Mouse (Mus musculus) Muller cell, postnatal 12 days (primary cell): ENCODE measurements around the gene Olfr644.

Experiments
- DNase-seq: peaks from one replicate; pipeline ENCODE4 v3.0.0-alpha.2; 2015; ENCODE audit errors: inconsistent ontology term

The Olfr644 gene

DNA sequence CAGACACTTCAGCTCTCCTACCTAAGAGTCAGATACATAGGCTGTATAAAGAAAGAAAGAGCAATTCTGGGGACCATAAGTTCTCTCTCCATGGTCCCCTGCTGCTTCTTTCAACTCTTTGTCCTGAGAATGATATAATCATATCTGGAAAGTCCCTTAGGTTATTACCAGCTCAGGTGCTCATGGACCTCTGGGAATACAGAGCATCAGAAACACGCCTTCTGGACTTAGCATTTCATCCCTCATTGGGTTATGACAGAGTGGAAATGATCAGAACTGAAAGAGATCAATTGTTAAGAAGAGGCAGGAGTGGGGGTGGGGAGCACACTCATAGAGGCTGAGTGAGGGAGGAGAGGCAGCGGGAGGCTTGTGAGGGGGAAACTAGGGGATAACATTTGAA, at the start of gene Olfr644:
Gene Olfr644 (minus strand): TSS at position 101 of the 400 bp plus-strand sequence.
- no peak for DNase-seq

- no peak for DNase-seq
These were observed 33.0 kb upstream of the Olfr644 start, which contains the start of gene Olfr646 for GRCm38 (mm10) chr7:104104757-104104972. TSS of gene Olfr646 (plus strand) at chr7:104104873.

DNA sequence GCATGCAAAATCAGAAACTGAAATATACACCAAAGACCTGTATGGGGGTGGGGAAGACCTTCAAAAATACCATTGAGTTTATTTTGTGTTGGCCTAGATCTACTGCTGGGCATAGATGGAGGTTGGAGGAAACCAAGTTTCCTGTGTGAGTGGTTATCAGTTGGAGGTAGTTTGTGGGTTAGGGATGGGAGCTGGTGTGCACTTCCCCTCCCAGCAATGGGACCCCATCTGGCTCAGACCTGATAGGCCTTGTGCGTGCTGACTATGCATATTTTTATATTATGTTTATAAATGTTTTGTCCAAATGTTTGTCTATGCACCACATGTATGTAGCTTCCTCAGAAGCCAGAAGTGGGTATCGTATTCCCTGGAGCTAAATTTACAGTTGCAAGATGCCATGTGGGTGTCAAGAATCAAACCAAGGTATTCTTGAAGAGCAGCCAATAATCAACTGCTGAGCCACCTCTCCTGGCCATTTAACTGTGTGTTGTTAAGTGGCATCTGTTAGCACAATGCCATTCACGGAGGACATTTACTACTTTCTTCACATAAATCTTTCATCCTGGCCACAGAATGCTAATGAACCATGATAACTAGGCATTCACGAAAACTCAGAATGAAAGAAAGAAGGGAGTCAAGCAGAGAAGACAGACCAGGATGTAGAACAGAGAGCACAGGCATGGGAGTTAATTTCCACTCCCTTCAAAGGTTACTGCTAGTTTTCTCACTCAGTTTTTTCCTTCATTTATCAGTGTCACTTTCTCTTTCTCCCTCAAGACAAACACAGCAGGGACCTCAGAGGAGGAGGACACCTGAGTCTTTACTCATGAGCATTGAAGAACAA, 32.5 kb upstream of the Olfr644 start:
- DNase-seq = no peak

DNA sequence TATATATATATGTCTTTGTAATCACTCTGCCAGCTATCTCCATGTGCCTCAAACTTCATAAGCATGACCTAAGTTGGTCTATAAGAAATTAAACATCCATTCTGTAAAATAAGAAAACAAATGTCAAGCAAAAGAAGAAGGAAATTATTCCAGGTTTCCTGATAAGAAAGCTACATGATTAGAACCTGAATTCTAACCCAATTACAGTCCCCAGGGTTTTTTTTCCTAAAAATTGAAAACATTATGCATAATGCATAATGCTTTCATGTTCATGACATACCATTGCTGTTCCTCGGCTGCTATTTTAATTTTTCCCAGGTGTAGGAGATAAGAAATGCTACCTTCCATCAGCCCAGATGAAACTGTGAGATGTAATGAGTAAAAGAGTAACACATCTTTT, 13.7 kb upstream of the Olfr644 start, which contains the start of gene Olfr645:
Gene Olfr645 (minus strand): TSS at position 101 of the 400 bp plus-strand sequence.
- DNase-seq = no peak

GRCm38 (mm10) chr7:104061345-104061744, 10.3 kb downstream of the Olfr644 start, which contains the start of gene 4930516K23Rik:
TSS of gene 4930516K23Rik (minus strand) at chr7:104061445.
- no peak for DNase-seq

- no peak for DNase-seq
These were observed 12.5 kb downstream of the Olfr644 start for GRCm38 (mm10) chr7:104059215-104059614.

- no peak for DNase-seq
These were observed 19.1 kb downstream of the Olfr644 start, which contains the start of gene Olfr642 for GRCm38 (mm10) chr7:104052566-104052965. TSS of gene Olfr642 (minus strand) at chr7:104052666.

GRCm38 (mm10) chr7:104050745-104051144, 20.9 kb downstream of the Olfr644 start:
- DNase-seq = no peak

GRCm38 (mm10) chr7:104035145-104035544, 36.5 kb downstream of the Olfr644 start, which contains the start of gene Olfr641:
TSS of gene Olfr641 (plus strand) at chr7:104035445.
- DNase-seq = no peak

- DNase-seq = no peak
These were observed 44.7 kb downstream of the Olfr644 start for GRCm38 (mm10) chr7:104026978-104027377.

DNA sequence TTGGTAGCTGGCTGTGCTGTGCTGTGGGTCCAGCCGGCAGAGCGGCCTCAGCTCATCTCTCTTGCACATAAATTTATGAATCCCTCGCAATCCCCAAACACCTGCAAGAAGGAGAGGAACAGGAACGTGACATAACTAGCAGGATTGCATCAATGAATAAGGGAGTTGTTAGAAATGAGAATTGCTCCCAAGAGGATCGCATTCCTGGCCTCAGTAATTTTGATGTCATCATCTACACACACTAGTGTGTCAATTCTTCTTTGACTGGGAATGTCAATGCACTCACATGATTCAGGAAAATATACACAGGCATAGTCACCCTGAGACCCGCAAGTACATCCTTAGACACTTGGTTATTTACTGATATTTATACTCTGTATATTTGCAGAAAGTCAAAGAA, 46.2 kb downstream of the Olfr644 start, which contains the start of gene Olfr640:
Gene Olfr640 (minus strand): TSS at position 101 of the 400 bp plus-strand sequence.
- DNase-seq = no peak

GRCm38 (mm10) chr7:104021651-104022050, 50.0 kb downstream of the Olfr644 start:
- DNase-seq = no peak

GRCm38 (mm10) chr7:104018953-104019352, 52.7 kb downstream of the Olfr644 start:
- DNase-seq = no peak

DNA sequence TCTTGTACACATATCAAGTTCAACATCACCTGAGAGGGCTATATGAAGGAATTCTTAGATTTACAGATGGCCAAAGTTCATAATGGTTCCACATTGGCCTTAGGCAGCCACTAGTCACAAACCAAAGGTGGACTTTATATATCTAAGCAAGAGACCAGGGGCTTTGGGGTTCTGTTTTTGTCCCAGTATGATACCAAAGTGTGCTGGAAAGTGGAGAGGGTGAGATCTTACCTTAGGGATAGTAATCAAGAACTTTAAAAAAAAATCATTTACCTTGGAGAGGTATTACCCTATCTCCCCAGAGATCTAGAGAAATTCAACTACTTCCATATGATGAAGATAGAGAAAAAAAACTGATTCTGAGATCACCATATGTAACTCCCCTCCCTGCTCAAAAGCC, 54.5 kb downstream of the Olfr644 start, which contains the start of gene Olfr639:
Gene Olfr639 (minus strand): TSS at position 101 of the 400 bp plus-strand sequence.
- no peak for DNase-seq
